Mouse (Mus musculus) forebrain, embryonic 13.5 days (tissue): ENCODE results near the gene Tspan2. TPM values are rescaled to one million over a fixed set of nuclear protein-coding genes. Genes with fewer than 3 reads are reported as not detected.
A peak's percentile ranks its signal among the peaks of the same experiment; 100 is the strongest.

Experiments
- ATAC-seq: fragments of 200-750 bp; cut with Nextera tagmentation; 2 replicates; pipeline ENCODE4 v1.8.0; 2017
- H3K27ac ChIP-seq: fragments of 300-500 bp; sonication (generic); 2 replicates; pipeline ENCODE4 v1.5.1; 2015; ENCODE audit warnings: inconsistent platforms, mild to moderate bottlenecking, moderate library complexity
- H3K27me3 ChIP-seq: fragments of 300-500 bp; sonication (generic); 2 replicates; pipeline ENCODE4 v1.6.1; 2015; ENCODE audit warnings: mild to moderate bottlenecking, inconsistent platforms
- H3K36me3 ChIP-seq: fragments of 300-500 bp; sonication (generic); 2 replicates; pipeline ENCODE4 v1.6.1; 2015; ENCODE audit warnings: mild to moderate bottlenecking, inconsistent platforms; ENCODE audit not compliant: poor library complexity, severe bottlenecking
- H3K4me1 ChIP-seq: fragments of 300-500 bp; sonication (generic); 2 replicates; pipeline ENCODE4 v1.6.1; 2015; ENCODE audit warnings: inconsistent platforms
- H3K4me2 ChIP-seq: fragments of 300-500 bp; sonication (generic); 2 replicates; pipeline ENCODE4 v1.6.1; 2015; ENCODE audit warnings: inconsistent platforms, mild to moderate bottlenecking, moderate library complexity
- H3K4me3 ChIP-seq: fragments of 300-500 bp; sonication (generic); 2 replicates; pipeline ENCODE4 v1.5.1; 2015; ENCODE audit warnings: mild to moderate bottlenecking, inconsistent platforms
- H3K9ac ChIP-seq: fragments of 300-500 bp; sonication (generic); 2 replicates; pipeline ENCODE4 v1.6.1; 2015; ENCODE audit warnings: mild to moderate bottlenecking, inconsistent platforms
- H3K9me3 ChIP-seq: fragments of 300-500 bp; sonication (generic); replicated peaks from 2 replicates; pipeline ENCODE4 v1.6.1; 2016; ENCODE audit warnings: inconsistent platforms
- WGBS: fragments of 180-500 bp; shearing (Covaris S2); methylation state at CpG from one replicate; pipeline ENCODE4 v1.1.7; 2015; 5-methylcytosine and 5-hydroxymethylcytosine counted together
- polyA plus RNA-seq: library from polyadenylated mRNA; unstranded; fragments of >200 nt; fragmentation: Nextera tagmentation; extraction: Ambion mirVana; gene quantifications from 2 replicates; pipeline ENCODE4 v1.2.1, GENCODE M21; 2015

Tspan2 gene
- polyA plus RNA-seq, 1 experiment from 2014 or later = 5.8 TPM

- Histone ChIP-seq H3K27ac (no peak overlapping the region), H3K4me2 (no peak overlapping the region), H3K36me3 (no peaks in the 10 kb centered on the region), H3K4me3 (no peak overlapping the region), H3K27me3 (no peaks in the 10 kb centered on the region), H3K9me3 (no peaks in the 10 kb centered on the region), H3K4me1 (no peaks in the 10 kb centered on the region), H3K9ac (no peak overlapping the region)
- WGBS = 1% methylated on average over 3 of the region's 3 CpGs
- ATAC-seq = peak; percentile 61; the same call in 1 of the 2 replicates
Measured at GRCm38 (mm10) chr3:102803937-102804336, 69.6 kb downstream of the Tspan2 start.

DNA sequence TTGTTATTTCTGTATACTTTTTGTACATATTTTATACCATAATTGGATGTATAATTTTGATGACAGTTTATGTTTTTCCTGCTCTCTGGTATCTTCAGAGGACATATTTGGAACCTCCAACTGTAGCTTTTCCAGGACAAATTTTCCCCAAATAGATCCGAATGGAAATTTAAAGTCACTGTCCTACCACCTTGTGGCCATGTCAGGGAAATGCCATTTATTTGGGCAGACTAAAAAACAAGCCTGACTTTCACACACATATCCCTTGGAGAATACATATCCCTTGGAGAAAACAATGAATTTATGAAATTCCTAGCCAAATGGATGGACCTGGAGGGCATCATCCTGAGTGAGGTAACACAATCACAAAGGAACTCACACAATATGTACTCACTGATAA is 108.1 kb downstream of the Tspan2 start:
- H3K4me2 ChIP-seq = no peak overlapping the region
- no peaks in the 10 kb centered on the region; the same call in 1 of the 2 replicates for H3K9me3 ChIP-seq
- H3K27ac ChIP-seq = no peak overlapping the region
- no peaks in the 10 kb centered on the region for H3K4me1 ChIP-seq
- H3K36me3 ChIP-seq = no peaks in the 10 kb centered on the region
- H3K4me3 ChIP-seq = no peak overlapping the region
- H3K27me3 ChIP-seq = no peaks in the 10 kb centered on the region
- ATAC-seq = no peak
- WGBS = 47% methylated on average over 1 of the region's 1 CpGs
- no peak overlapping the region for H3K9ac ChIP-seq

DNA sequence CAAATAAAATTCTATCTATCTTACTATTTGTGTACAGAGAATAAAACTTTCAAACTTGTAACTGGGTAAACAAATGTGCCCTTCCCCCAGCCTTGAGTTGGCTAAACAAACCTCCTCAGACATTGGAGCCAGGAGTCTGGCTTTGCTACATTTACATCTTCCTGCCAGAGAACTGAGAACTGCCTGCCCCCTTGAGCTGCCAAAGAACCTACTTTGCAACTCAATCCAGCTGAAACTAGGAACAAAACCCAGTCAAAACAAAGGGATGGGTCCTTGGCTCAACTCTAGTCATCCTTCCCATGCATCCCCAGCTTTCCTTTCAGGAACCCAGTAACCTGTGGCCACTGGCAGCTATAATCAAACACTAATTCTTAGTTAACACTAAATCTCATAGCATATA is 114.3 kb downstream of the Tspan2 start:
- Histone ChIP-seq H3K36me3 (no peaks in the 10 kb centered on the region), H3K4me1 (no peaks in the 10 kb centered on the region), H3K27ac (no peak overlapping the region), H3K9ac (no peak overlapping the region), H3K27me3 (no peaks in the 10 kb centered on the region), H3K4me3 (no peak overlapping the region), H3K9me3 (no peaks in the 10 kb centered on the region), H3K4me2 (no peak overlapping the region)
- ATAC-seq = no peak

Other genes with a start within 250 kb of the Tspan2 start
- gene Tshb, start 48.2 kb downstream of the Tspan2 start, polyA plus RNA-seq = 0.08 and 0.12 TPM in 2 replicates
- gene Sycp1, start 201.6 kb downstream of the Tspan2 start, polyA plus RNA-seq = not detected in 2 replicates
- not detected in 2 replicates for gene Nr1h5, start 229.6 kb downstream of the Tspan2 start, polyA plus RNA-seq